Mouse (Mus musculus): ENCODE measurements around the gene Phlda1.
"Not testable (repeated sequence)": the region's sequence is repeated elsewhere in the genome, so short reads cannot be mapped to it uniquely, and the experiment has no call there.

- TF ChIP-seq POLR2A (IDR thresholded peaks at IDR 0.05; ENCODE audit: borderline replicate concordance, insufficient read depth, low read length); CTCF (IDR thresholded peaks at IDR 0.05; ENCODE audit: borderline replicate concordance, insufficient read depth, low read depth, low read length): not testable (repeated sequence)
Observed at GRCm38 (mm10) chr10:111490079-111490478, 16.0 kb upstream of the Phlda1 start.
